8 mouse cellular contexts compared by ENCODE assay signal in the genomic region with DNA sequence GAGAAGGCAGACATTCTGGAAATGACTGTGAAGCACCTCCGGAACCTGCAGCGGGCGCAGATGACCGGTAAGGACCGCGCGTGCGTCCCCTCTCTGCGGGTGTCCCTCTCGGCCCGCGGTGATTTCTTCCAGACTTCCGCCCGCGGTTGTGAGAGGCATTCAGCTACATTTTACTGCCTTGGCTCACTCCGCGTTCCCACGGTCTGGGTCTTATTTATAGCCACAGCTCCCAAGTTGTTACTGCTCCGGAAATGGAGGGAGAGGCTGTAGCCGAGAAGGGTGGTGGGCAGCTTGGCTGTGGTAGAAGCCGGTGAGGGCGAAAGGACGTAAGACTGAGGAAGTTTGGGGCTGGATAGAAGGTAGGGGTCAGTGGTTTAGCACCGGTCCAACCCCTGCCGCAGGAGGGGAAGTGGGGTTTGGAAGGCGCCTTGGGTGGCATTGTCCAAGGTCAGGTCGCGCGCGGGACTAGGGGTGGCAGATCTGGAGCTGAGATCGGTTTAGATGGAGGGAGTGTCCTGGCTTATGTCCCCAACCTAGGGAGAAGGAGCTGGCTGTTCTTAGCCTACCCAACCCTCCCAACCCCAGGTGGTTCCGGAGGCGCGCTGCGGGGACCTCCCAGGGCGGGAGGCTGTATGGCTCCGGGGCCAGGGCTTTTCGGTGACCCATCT. TPM values are rescaled to one million over a fixed set of nuclear protein-coding genes. Genes with fewer than 3 reads are reported as not detected.
A peak's percentile ranks its signal among the peaks of the same experiment; 100 is the strongest.
DNase-seq lines count a peak whose midpoint lies in the region; ATAC-seq lines count a peak whose summit lies in the region.

No protein-coding gene starts in this region.

- H3K27ac ChIP-seq in embryonic facial prominence, embryonic 15.5 days (replicated peaks), result peak overlapping the region; percentile 96
- peak overlapping the region; percentile 99 for H3K27ac ChIP-seq in heart, embryonic 10.5 days
- H3K27ac ChIP-seq in liver, embryonic 16.5 days (ENCODE audit: low read length), result peak overlapping the region; percentile 16
- H3K27ac ChIP-seq in neural tube, embryonic 14.5 days (ENCODE audit: low read depth, low read length), result peak overlapping the region; percentile 73

- ATAC-seq in embryonic facial prominence, embryonic 15.5 days (ENCODE audit: insufficient number of reproducible peaks, low FRiP score, low TSS enrichment, low read depth), result no peak
- ATAC-seq in liver, embryonic 16.5 days (ENCODE audit: low read depth), result no peak
- ATAC-seq in neural tube, embryonic 14.5 days (ENCODE audit: low read depth), result no peak

- peaks cover 61% of the 10 kb centered on the region for H3K4me1 ChIP-seq in embryonic facial prominence, embryonic 15.5 days
- peaks cover 64% of the 10 kb centered on the region for H3K4me1 ChIP-seq in heart, embryonic 10.5 days
- peaks cover 16% of the 10 kb centered on the region for H3K4me1 ChIP-seq in liver, embryonic 16.5 days (ENCODE audit: control insufficient read depth, low read depth, low read length)
- H3K4me1 ChIP-seq in neural tube, embryonic 14.5 days (ENCODE audit: control insufficient read depth, insufficient read depth, low read length), result peaks cover 20% of the 10 kb centered on the region; the same call in 1 of the 2 replicates

- H3K36me3 ChIP-seq in embryonic facial prominence, embryonic 15.5 days, result no peaks in the 10 kb centered on the region
- no peaks in the 10 kb centered on the region for H3K36me3 ChIP-seq in heart, embryonic 10.5 days
- H3K36me3 ChIP-seq in liver, embryonic 16.5 days (ENCODE audit: control insufficient read depth, insufficient read depth), result no peaks in the 10 kb centered on the region
- no peaks in the 10 kb centered on the region for H3K36me3 ChIP-seq in neural tube, embryonic 14.5 days (ENCODE audit: control insufficient read depth, insufficient read depth, low read length)

- peak overlapping the region; percentile 55 for H3K4me3 ChIP-seq in embryonic facial prominence, embryonic 15.5 days (replicated peaks)
- peak overlapping the region; percentile 78 for H3K4me3 ChIP-seq in heart, embryonic 10.5 days
- H3K4me3 ChIP-seq in liver, embryonic 16.5 days (ENCODE audit: low read depth, low read length), result peak overlapping the region; percentile 60
- H3K4me3 ChIP-seq in neural tube, embryonic 14.5 days (ENCODE audit: low read depth, low read length), result peak overlapping the region; percentile 52

- under 1% methylated on average over 38 of the region's 38 CpGs for WGBS in embryonic facial prominence, embryonic 15.5 days
- WGBS in heart, embryonic 10.5 days, result under 1% methylated on average over 38 of the region's 38 CpGs
- WGBS in liver, embryonic 16.5 days (ENCODE audit: insufficient replicate concordance), result under 1% methylated on average over 38 of the region's 38 CpGs
- WGBS in neural tube, embryonic 14.5 days, result under 1% methylated on average over 38 of the region's 38 CpGs

- peak; percentile 39 for DNase-seq in CD4-positive helper T cell, adult 2 months (ENCODE audit: low read depth, low spot score)
- peak; percentile 69 for DNase-seq in adrenal gland, postnatal 14 days
- DNase-seq in heart, embryonic 10.5 days (ENCODE audit: low spot score), result peak; percentile 86
- DNase-seq in kidney, adult 9 months, result peak; percentile 69
- DNase-seq in thymus, postnatal 4 days, result peak; percentile 56

- H3K4me2 ChIP-seq in embryonic facial prominence, embryonic 15.5 days (replicated peaks), result peak overlapping the region; percentile 93
- peak overlapping the region; percentile 54 for H3K4me2 ChIP-seq in liver, embryonic 16.5 days (ENCODE audit: low read depth, low read length)
- peak overlapping the region; percentile 97 for H3K4me2 ChIP-seq in neural tube, embryonic 14.5 days (ENCODE audit: low read depth, low read length)

- peak overlapping the region; percentile 68 for H3K9ac ChIP-seq in embryonic facial prominence, embryonic 15.5 days
- peak overlapping the region; percentile 19 for H3K9ac ChIP-seq in liver, embryonic 16.5 days (ENCODE audit: low read depth, low read length)
- peak overlapping the region; percentile 45 for H3K9ac ChIP-seq in neural tube, embryonic 14.5 days (replicated peaks; ENCODE audit: low read depth, low read length)

- H3K27me3 ChIP-seq in embryonic facial prominence, embryonic 15.5 days, result peaks cover 3% of the 10 kb centered on the region; the same call in 1 of the 2 replicates
- no peaks in the 10 kb centered on the region for H3K27me3 ChIP-seq in heart, embryonic 10.5 days (ENCODE audit: insufficient read depth, poor library complexity, severe bottlenecking)
- peaks cover 93% of the 10 kb centered on the region for H3K27me3 ChIP-seq in liver, embryonic 16.5 days (ENCODE audit: control insufficient read depth, insufficient read depth, low read depth, low read length)
- H3K27me3 ChIP-seq in neural tube, embryonic 14.5 days (ENCODE audit: control insufficient read depth, insufficient read depth, low read length), result peaks cover 5% of the 10 kb centered on the region

- no peaks in the 10 kb centered on the region for H3K9me3 ChIP-seq in embryonic facial prominence, embryonic 15.5 days (replicated peaks)
- no peaks in the 10 kb centered on the region for H3K9me3 ChIP-seq in heart, embryonic 10.5 days
- no peaks in the 10 kb centered on the region for H3K9me3 ChIP-seq in liver, embryonic 16.5 days (replicated peaks; ENCODE audit: control insufficient read depth, low read length)
- H3K9me3 ChIP-seq in neural tube, embryonic 14.5 days (ENCODE audit: control insufficient read depth, low read length), result no peaks in the 10 kb centered on the region

RNA-seq across cellular contexts. Expression of gene Hes1, which starts 2.1 kb away (rescaled TPM):
- 21.0 and 26.6 TPM in 2 replicates for total RNA-seq in adrenal gland, postnatal 14 days (2021)
- 63.6 and 66.0 TPM in 2 replicates for polyA plus RNA-seq in embryonic facial prominence, embryonic 15.5 days (2015; fragmentation: Nextera tagmentation; extraction: Ambion mirVana)
- polyA plus RNA-seq in heart, embryonic 10.5 days (2016; fragmentation: Nextera tagmentation; extraction: Ambion mirVana), result 25.1 and 35.2 TPM in 2 replicates
- 4.6 and 4.7 TPM in 2 replicates for polyA plus RNA-seq in liver, embryonic 16.5 days (2015; fragmentation: Nextera tagmentation; extraction: Ambion mirVana)
- 8.1 and 12.7 TPM in 2 replicates for polyA plus RNA-seq in neural tube, embryonic 14.5 days (2014; fragmentation: Nextera tagmentation; extraction: Ambion mirVana)

Comparison
In these comparisons a context has a peak if more than half of its experiments do, and no peak if none do; other contexts are left out.
1. H3K27ac ChIP-seq: peak in every context shown above with its lines; median percentile 99 in heart, embryonic 10.5 days; 96 in embryonic facial prominence, embryonic 15.5 days; 73 in neural tube, embryonic 14.5 days; 16 in liver, embryonic 16.5 days.